Mouse (Mus musculus) liver, embryonic 15.5 days (tissue): ENCODE measurements around the gene Wdr24. TPM values are rescaled to one million over a fixed set of nuclear protein-coding genes. Genes with fewer than 3 reads are reported as not detected.

Source experiments
- ATAC-seq: fragments of 200-750 bp; cut with Nextera tagmentation; 2 replicates; pipeline ENCODE4 v1.8.0; 2017; ENCODE audit warnings: moderate number of reproducible peaks, mild to moderate bottlenecking, moderate library complexity; ENCODE audit not compliant: insufficient read depth
- H3K27ac ChIP-seq: fragments of 300-500 bp; sonication (generic); replicated peaks from 2 replicates; pipeline ENCODE4 v1.5.1; 2015; ENCODE audit warnings: mild to moderate bottlenecking, inconsistent platforms
- H3K27me3 ChIP-seq: fragments of 300-500 bp; sonication (generic); 2 replicates; pipeline ENCODE4 v1.6.1; 2015; ENCODE audit warnings: mild to moderate bottlenecking, inconsistent platforms
- H3K36me3 ChIP-seq: fragments of 300-500 bp; sonication (generic); replicated peaks from 2 replicates; pipeline ENCODE4 v1.6.1; 2015; ENCODE audit warnings: moderate library complexity, mild to moderate bottlenecking, inconsistent platforms
- H3K4me1 ChIP-seq: fragments of 300-500 bp; sonication (generic); replicated peaks from 2 replicates; pipeline ENCODE4 v1.6.1; 2015; ENCODE audit warnings: inconsistent platforms
- H3K4me2 ChIP-seq: fragments of 300-500 bp; sonication (generic); 2 replicates; pipeline ENCODE4 v1.6.1; 2015; ENCODE audit warnings: moderate library complexity, mild to moderate bottlenecking, inconsistent platforms
- H3K4me3 ChIP-seq: fragments of 300-500 bp; sonication (generic); replicated peaks from 2 replicates; pipeline ENCODE4 v1.5.1; 2015; ENCODE audit warnings: mild to moderate bottlenecking, inconsistent platforms
- H3K9ac ChIP-seq: fragments of 300-500 bp; sonication (generic); 2 replicates; pipeline ENCODE4 v1.6.1; 2015; ENCODE audit warnings: moderate library complexity, mild to moderate bottlenecking, inconsistent platforms
- H3K9me3 ChIP-seq: fragments of 300-500 bp; sonication (generic); replicated peaks from 2 replicates; pipeline ENCODE4 v1.6.1; 2016; ENCODE audit warnings: inconsistent platforms
- WGBS: fragments of 180-500 bp; shearing (Covaris S2); methylation state at CpG from one replicate; pipeline ENCODE4 v1.1.7; 2015; ENCODE audit warnings: mixed read lengths; ENCODE audit not compliant: insufficient replicate concordance; 5-methylcytosine and 5-hydroxymethylcytosine counted together
- polyA plus RNA-seq: library from polyadenylated mRNA; unstranded; fragments of >200 nt; fragmentation: Nextera tagmentation; extraction: Ambion mirVana; gene quantifications from 2 replicates; pipeline ENCODE4 v1.2.1, GENCODE M21; 2015

The Wdr24 gene
- polyA plus RNA-seq, 1 experiment from 2014 or later, result 11.7 TPM

- 34% methylated on average over 5 of the region's 5 CpGs for WGBS
- no peak overlapping the region for H3K4me3 ChIP-seq
- no peak overlapping the region for H3K9ac ChIP-seq
- no peaks in the 10 kb centered on the region for H3K36me3 ChIP-seq
- no peak overlapping the region for H3K4me2 ChIP-seq
- H3K9me3 ChIP-seq, result no peaks in the 10 kb centered on the region
- ATAC-seq, result no peak
- H3K27me3 ChIP-seq, result peaks cover 92% of the 10 kb centered on the region
- H3K27ac ChIP-seq, result no peak overlapping the region
- peaks cover 12% of the 10 kb centered on the region for H3K4me1 ChIP-seq
Measured at GRCm38 (mm10) chr17:25808028-25808427, 15.4 kb upstream of the Wdr24 start.

- no peak within 1 kb of the TSS for H3K9ac ChIP-seq
- H3K27ac ChIP-seq, result no peak within 1 kb of the TSS
- H3K27me3 ChIP-seq, result peaks cover 91% of the 10 kb centered on the region
Measured at GRCm38 (mm10) chr17:25808789-25809605, 14.4 kb upstream of the Wdr24 start, which contains the start of gene Fbxl16. Fbxl16 (plus strand) TSS chr17:25809085.

GRCm38 (mm10) chr17:25809606-25810340 is 13.7 kb upstream of the Wdr24 start:
- Histone ChIP-seq H3K27ac (no peak overlapping the region), H3K27me3 (peaks cover 93% of the 10 kb centered on the region), H3K4me1 (peaks cover 12% of the 10 kb centered on the region), H3K36me3 (no peaks in the 10 kb centered on the region), H3K4me3 (peak overlapping the region; percentile 52), H3K4me2 (peak overlapping the region; percentile 69), H3K9ac (no peak overlapping the region), H3K9me3 (no peaks in the 10 kb centered on the region)
- WGBS, result 8% methylated on average over 24 of the region's 25 CpGs
- ATAC-seq, result 0 out of 2 replicates have a peak, but pooled peaks have one; percentile 15

More at GRCm38 (mm10) chr17:25808789-25809605, 14.4 kb upstream of the Wdr24 start, which contains the start of gene Fbxl16:
- Histone ChIP-seq H3K36me3 (no peaks in the 10 kb centered on the region), H3K9me3 (no peaks in the 10 kb centered on the region), H3K4me1 (peaks cover 12% of the 10 kb centered on the region), H3K4me3 (peak within 1 kb of the TSS; percentile 52), H3K4me2 (peak within 1 kb of the TSS; percentile 69)
- WGBS, result 1% methylated on average over 98 of the region's 100 CpGs
- 0 out of 2 replicates have a peak, but pooled peaks have one; percentile 22 for ATAC-seq

GRCm38 (mm10) chr17:25810890-25811289 is 12.5 kb upstream of the Wdr24 start:
- H3K9me3 ChIP-seq, result no peaks in the 10 kb centered on the region

GRCm38 (mm10) chr17:25813471-25813870 is 10.0 kb upstream of the Wdr24 start:
- H3K4me2 ChIP-seq, result no peak overlapping the region
- H3K4me3 ChIP-seq, result no peak overlapping the region
- no peak overlapping the region for H3K9ac ChIP-seq
- H3K9me3 ChIP-seq, result no peaks in the 10 kb centered on the region
- H3K36me3 ChIP-seq, result no peaks in the 10 kb centered on the region
- WGBS, result 3% methylated on average over 20 of the region's 20 CpGs
- no peak overlapping the region for H3K27ac ChIP-seq
- ATAC-seq, result no peak
- peaks cover 12% of the 10 kb centered on the region for H3K4me1 ChIP-seq
- peaks cover 96% of the 10 kb centered on the region for H3K27me3 ChIP-seq

More at GRCm38 (mm10) chr17:25810890-25811289, 12.5 kb upstream of the Wdr24 start:
- peaks cover 12% of the 10 kb centered on the region for H3K4me1 ChIP-seq
- no peak overlapping the region for H3K4me3 ChIP-seq
- no peak overlapping the region for H3K9ac ChIP-seq
- H3K27me3 ChIP-seq, result peaks cover 95% of the 10 kb centered on the region
- 45% methylated on average over 4 of the region's 4 CpGs for WGBS
- no peak overlapping the region for H3K27ac ChIP-seq
- ATAC-seq, result no peak
- no peaks in the 10 kb centered on the region for H3K36me3 ChIP-seq
- H3K4me2 ChIP-seq, result no peak overlapping the region

GRCm38 (mm10) chr17:25817662-25818061 is 5.8 kb upstream of the Wdr24 start:
- Histone ChIP-seq H3K4me3 (no peak overlapping the region), H3K9me3 (no peaks in the 10 kb centered on the region), H3K36me3 (no peaks in the 10 kb centered on the region), H3K27me3 (peaks cover 94% of the 10 kb centered on the region), H3K27ac (no peak overlapping the region), H3K4me2 (no peak overlapping the region), H3K4me1 (peaks cover 10% of the 10 kb centered on the region), H3K9ac (no peak overlapping the region)
- no peak for ATAC-seq
- 59% methylated on average over 11 of the region's 11 CpGs for WGBS

GRCm38 (mm10) chr17:25818851-25819780 is 4.3 kb upstream of the Wdr24 start:
- peaks cover 83% of the 10 kb centered on the region for H3K27me3 ChIP-seq
- H3K9ac ChIP-seq, result no peak overlapping the region
- peak overlapping the region; percentile 17 for H3K4me3 ChIP-seq
- no peak overlapping the region for H3K27ac ChIP-seq
- H3K4me2 ChIP-seq, result peak overlapping the region; percentile 39
- 6% methylated on average over 46 of the region's 46 CpGs for WGBS
- no peaks in the 10 kb centered on the region for H3K9me3 ChIP-seq
- ATAC-seq, result peak; percentile 48; the same call in 1 of the 2 replicates
- no peaks in the 10 kb centered on the region for H3K36me3 ChIP-seq
- H3K4me1 ChIP-seq, result peaks cover 19% of the 10 kb centered on the region

GRCm38 (mm10) chr17:25824362-25825142 is 1.1 kb downstream of the Wdr24 start:
- Histone ChIP-seq H3K36me3 (peaks cover 30% of the 10 kb centered on the region), H3K9me3 (no peaks in the 10 kb centered on the region), H3K9ac (peak overlapping the region; percentile 74), H3K27me3 (peaks cover 32% of the 10 kb centered on the region), H3K4me2 (peak overlapping the region; percentile 75), H3K4me3 (peak overlapping the region; percentile 79), H3K4me1 (peaks cover 44% of the 10 kb centered on the region), H3K27ac (0 out of 2 replicates have a peak overlapping the region, but pooled peaks have one; percentile 82)
- ATAC-seq, result no peak
- 56% methylated on average over 16 of the region's 17 CpGs for WGBS

GRCm38 (mm10) chr17:25825311-25825710 is 1.9 kb downstream of the Wdr24 start:
- no peak for ATAC-seq
- no peak overlapping the region for H3K27ac ChIP-seq
- no peak overlapping the region for H3K9ac ChIP-seq
- 70% methylated on average over 6 of the region's 6 CpGs for WGBS
- peak overlapping the region; percentile 75 for H3K4me2 ChIP-seq
- peaks cover 49% of the 10 kb centered on the region for H3K4me1 ChIP-seq
- H3K4me3 ChIP-seq, result no peak overlapping the region
- no peaks in the 10 kb centered on the region for H3K9me3 ChIP-seq
- H3K36me3 ChIP-seq, result peaks cover 37% of the 10 kb centered on the region
- H3K27me3 ChIP-seq, result peaks cover 24% of the 10 kb centered on the region
